In the genomic region with DNA sequence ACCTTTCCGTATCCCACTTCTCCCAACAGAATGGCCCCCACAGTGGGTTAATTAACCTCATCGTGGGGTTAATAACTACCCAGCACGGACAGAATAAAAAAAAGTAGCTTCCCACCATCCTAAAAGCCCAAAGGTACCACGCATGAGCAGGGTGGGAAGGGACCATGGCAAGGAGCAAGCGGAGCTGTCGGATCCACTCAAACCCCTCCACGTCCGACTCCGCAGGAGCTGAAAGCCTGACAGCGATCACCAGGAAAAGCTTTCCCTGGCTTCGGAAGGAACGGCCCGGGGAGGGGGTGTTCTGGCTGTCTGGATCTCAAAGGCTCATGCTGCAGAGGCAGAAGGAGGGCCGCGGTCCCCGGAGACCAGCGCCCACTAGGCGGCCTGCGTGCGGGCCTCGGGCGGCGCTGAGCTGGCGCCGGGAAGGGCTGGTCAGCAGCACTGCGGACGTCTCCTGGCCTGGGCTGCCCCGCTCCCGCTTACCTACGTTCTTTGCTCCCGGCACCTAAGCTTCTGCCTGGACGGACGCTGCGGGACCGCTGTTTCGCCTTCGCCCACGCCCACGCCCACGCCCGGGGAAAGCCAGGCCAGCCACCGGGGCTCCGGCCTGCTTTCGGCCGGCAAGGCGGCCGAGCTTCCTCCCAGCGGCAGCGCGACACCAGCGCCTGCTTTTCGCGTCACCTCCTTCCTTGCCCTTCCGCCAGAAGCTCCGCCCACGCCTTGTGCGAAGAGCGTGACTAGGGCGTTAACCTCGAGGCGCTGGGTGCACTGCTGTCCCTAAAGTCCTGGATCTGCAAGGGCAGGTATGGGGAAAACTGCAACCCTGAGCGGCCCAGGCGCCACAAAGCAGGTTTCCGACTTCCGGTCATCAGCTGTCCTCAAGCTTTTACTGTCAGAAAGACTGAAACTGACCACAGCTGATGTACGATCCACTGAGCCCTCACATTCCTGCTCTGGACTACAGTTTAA, we compare ENCODE assay signal across 8 mouse cellular contexts. TPM values are rescaled to one million over a fixed set of nuclear protein-coding genes. Genes with fewer than 3 reads are reported as not detected.
DNase-seq lines count a peak whose midpoint lies in the region; ATAC-seq and TF ChIP-seq lines count a peak whose summit lies in the region.

Gene Senp5, minus strand, starts transcription at position 779 of the 969 bp plus-strand sequence.

- H3K4me3 ChIP-seq in MEL (ENCODE audit: control insufficient read depth in 1 of 2, insufficient read depth in 1 of 2, low read depth in 2 of 2, low read length in 2 of 2): peak within 1 kb of the TSS; percentile 80 to 91
- H3K4me3 ChIP-seq in cerebellum, adult 2 months (replicated peaks; ENCODE audit: insufficient read depth, low read depth, low read length): peak within 1 kb of the TSS; percentile 75
- peak within 1 kb of the TSS; percentile 96 for H3K4me3 ChIP-seq in forebrain, postnatal 0 days (ENCODE audit: low read depth, low read length)
- H3K4me3 ChIP-seq in lung, embryonic 15.5 days: peak within 1 kb of the TSS; percentile 93

- H3K4me1 ChIP-seq in MEL (ENCODE audit: control insufficient read depth in 1 of 2, insufficient read depth in 2 of 2, low read length in 2 of 2): peaks cover 0 to 3% of the 10 kb centered on the region in 2 experiments; a peak in 1 of 4 replicates
- H3K4me1 ChIP-seq in cerebellum, adult 2 months (ENCODE audit: control insufficient read depth, insufficient read depth, low read length): no peaks in the 10 kb centered on the region; the same call in 1 of the 2 replicates
- H3K4me1 ChIP-seq in forebrain, postnatal 0 days (ENCODE audit: insufficient read depth): peaks cover 10% of the 10 kb centered on the region; the same call in 1 of the 2 replicates
- H3K4me1 ChIP-seq in lung, embryonic 15.5 days: peaks cover 17% of the 10 kb centered on the region

- peaks cover 38% of the 10 kb centered on the region for H3K79me2 ChIP-seq in MEL (ENCODE audit: control insufficient read depth, insufficient read depth, low read length, poor library complexity)

- TF ChIP-seq RAD21 in MEL (IDR thresholded peaks at IDR 0.05; ENCODE audit: low read depth, low read length): no peak

- peak; percentile 96 for DNase-seq in MEL (ENCODE audit: low read depth, low spot score)
- peak; percentile 93 to 94 for DNase-seq in cerebellum, adult 2 months
- peak; percentile 92 for DNase-seq in forebrain, postnatal 0 days
- DNase-seq in heart, postnatal 4 days: peak; percentile 91
- peak; percentile 83 to 84 for DNase-seq in layer of hippocampus, adult 8-10 months (ENCODE audit: low spot score in 2 of 2)
- peak; percentile 88 for DNase-seq in ovary, adult 18-20 months (ENCODE audit: low spot score)
- peak; percentile 90 for DNase-seq in thymus, postnatal 0 days (ENCODE audit: low spot score)

- no peaks in the 10 kb centered on the region for H3K27me3 ChIP-seq in MEL (ENCODE audit: control insufficient read depth in 1 of 2, insufficient read depth in 2 of 2, low read length in 2 of 2)
- no peaks in the 10 kb centered on the region for H3K27me3 ChIP-seq in cerebellum, adult 2 months (ENCODE audit: control insufficient read depth, insufficient read depth, low read length)
- no peaks in the 10 kb centered on the region for H3K27me3 ChIP-seq in forebrain, postnatal 0 days (ENCODE audit: insufficient read depth, low read length)
- H3K27me3 ChIP-seq in lung, embryonic 15.5 days: no peaks in the 10 kb centered on the region

- ATAC-seq in forebrain, postnatal 0 days: peak; percentile 98
- peak; percentile 94 for ATAC-seq in lung, embryonic 15.5 days (ENCODE audit: borderline replicate concordance, extremely low read depth, low FRiP score, low TSS enrichment)

- peak within 1 kb of the TSS; percentile 71 for H3K27ac ChIP-seq in MEL (ENCODE audit: control insufficient read depth, low read depth, low read length)
- peak within 1 kb of the TSS; percentile 11; the same call in 1 of the 2 replicates for H3K27ac ChIP-seq in cerebellum, adult 2 months (ENCODE audit: insufficient read depth, low read length)
- H3K27ac ChIP-seq in forebrain, postnatal 0 days (ENCODE audit: low read depth, low read length): peak within 1 kb of the TSS; percentile 79
- H3K27ac ChIP-seq in lung, embryonic 15.5 days: peak within 1 kb of the TSS; percentile 79

- TF ChIP-seq CTCF in MEL (IDR thresholded peaks at IDR 0.05 in 2 of 3, conservative IDR thresholded peaks at IDR 0.05 in 1 of 3; ENCODE audit: control insufficient read depth in 1 of 3, insufficient read depth in 1 of 3, low read depth in 2 of 3, low read length in 3 of 3, poor library complexity in 1 of 3, severe bottlenecking in 1 of 3): no peak
- TF ChIP-seq CTCF in cerebellum, adult 2 months (IDR thresholded peaks at IDR 0.05; ENCODE audit: borderline replicate concordance, insufficient read depth, low read depth, low read length): 0 out of 2 replicates have a peak, but pooled peaks have one; percentile 3
- peak; percentile 34 for TF ChIP-seq CTCF in forebrain, postnatal 0 days (IDR thresholded peaks at IDR 0.05; ENCODE audit: low read depth)

- TF ChIP-seq EP300 in MEL (IDR thresholded peaks at IDR 0.05; ENCODE audit: low read depth in 1 of 2, low read length in 2 of 2): peak in 1 of 2 experiments; percentile 44; a peak in 1 of 4 replicates

- TF ChIP-seq POLR2A in MEL (IDR thresholded peaks at IDR 0.05; ENCODE audit: control insufficient read depth in 1 of 2, insufficient read depth in 1 of 2, low read depth in 1 of 2, low read length in 2 of 2, poor library complexity in 1 of 2): peak; percentile 92 to 96
- peak; percentile 93 for TF ChIP-seq POLR2A in cerebellum, adult 2 months (IDR thresholded peaks at IDR 0.05; ENCODE audit: borderline replicate concordance, insufficient read depth, low read length)

- WGBS in cerebellum, adult 2 months: under 1% methylated on average over 66 of the region's 66 CpGs
- 2% methylated on average over 62 of the region's 66 CpGs for WGBS in forebrain, postnatal 0 days
- 2% methylated on average over 66 of the region's 66 CpGs for WGBS in lung, embryonic 15.5 days

- H3K4me2 ChIP-seq in forebrain, postnatal 0 days (ENCODE audit: low read depth): peak within 1 kb of the TSS; percentile 77
- peak within 1 kb of the TSS; percentile 89 for H3K4me2 ChIP-seq in lung, embryonic 15.5 days

- H3K9me3 ChIP-seq in MEL (replicated peaks; ENCODE audit: insufficient read depth, low read length): no peaks in the 10 kb centered on the region
- H3K9me3 ChIP-seq in forebrain, postnatal 0 days (ENCODE audit: low read length): no peaks in the 10 kb centered on the region
- H3K9me3 ChIP-seq in lung, embryonic 15.5 days: no peaks in the 10 kb centered on the region

- H3K36me3 ChIP-seq in MEL (ENCODE audit: control insufficient read depth in 1 of 2, insufficient read depth in 2 of 2, low read length in 2 of 2): peaks cover 0 to 4% of the 10 kb centered on the region in 2 experiments; a peak in 3 of 4 replicates
- H3K36me3 ChIP-seq in forebrain, postnatal 0 days (ENCODE audit: insufficient read depth): peaks cover 4% of the 10 kb centered on the region; the same call in 1 of the 2 replicates
- H3K36me3 ChIP-seq in lung, embryonic 15.5 days: peaks cover 3% of the 10 kb centered on the region; the same call in 1 of the 2 replicates

- peak within 1 kb of the TSS; percentile 89 for H3K9ac ChIP-seq in MEL (ENCODE audit: control insufficient read depth, low read depth, low read length, poor library complexity, severe bottlenecking)
- peak within 1 kb of the TSS; percentile 94 for H3K9ac ChIP-seq in forebrain, postnatal 0 days
- peak within 1 kb of the TSS; percentile 90 for H3K9ac ChIP-seq in lung, embryonic 15.5 days

TF ChIP-seq in MEL, 35 proteins besides CTCF, POLR2A, EP300 and RAD21 (continues in another document):
- TF ChIP-seq MAX (IDR thresholded peaks at IDR 0.05; ENCODE audit: low read length) (peak; percentile 96), NELFE (IDR thresholded peaks at IDR 0.05; ENCODE audit: low read depth, low read length) (peak; percentile 92), MYC (IDR thresholded peaks at IDR 0.05; ENCODE audit: low read depth, low read length) (peak; percentile 96), ZKSCAN1 (IDR thresholded peaks at IDR 0.05; ENCODE audit: low read depth, low read length) (no peak), MEF2A (IDR thresholded peaks at IDR 0.05; ENCODE audit: extremely low read depth, insufficient replicate concordance, low read depth, low read length, poor library complexity, severe bottlenecking) (0 out of 2 replicates have a peak, but pooled peaks have one; percentile 51), TBP (IDR thresholded peaks at IDR 0.05; ENCODE audit: low read depth, low read length) (0 out of 2 replicates have a peak, but pooled peaks have one; percentile 63), ETS1 (IDR thresholded peaks at IDR 0.05; ENCODE audit: low read depth, low read length) (peak; percentile 35), KAT2A (conservative IDR thresholded peaks at IDR 0.05; ENCODE audit: low read depth, low read length) (peak; percentile 72), ZNF384 (IDR thresholded peaks at IDR 0.05; ENCODE audit: low read depth, low read length) (peak; percentile 23; the same call in 1 of the 2 replicates), RCOR1 (IDR thresholded peaks at IDR 0.05; ENCODE audit: low read depth, low read length) (no peak), HCFC1 (IDR thresholded peaks at IDR 0.05; ENCODE audit: low read depth, low read length) (peak; percentile 95), MAFK (IDR thresholded peaks at IDR 0.05; ENCODE audit: borderline replicate concordance, low read depth, low read length) (no peak), CHD2 (IDR thresholded peaks at IDR 0.05; ENCODE audit: low read length) (no peak), NRF1 (IDR thresholded peaks at IDR 0.05; ENCODE audit: insufficient read depth, low read depth, low read length, poor library complexity, severe bottlenecking) (no peak), ZMIZ1 (IDR thresholded peaks at IDR 0.05; ENCODE audit: low read depth, low read length) (peak; percentile 91), MAZ (IDR thresholded peaks at IDR 0.05; ENCODE audit: low read depth, low read length) (peak; percentile 70; the same call in 1 of the 2 replicates), TAL1 (IDR thresholded peaks at IDR 0.05; ENCODE audit: low read length) (no peak), ZC3H11A (IDR thresholded peaks at IDR 0.05; ENCODE audit: low read depth, low read length) (no peak)

RNA-seq across cellular contexts. Expression of gene Senp5, which starts in this region (rescaled TPM):
- total RNA-seq in MEL (2012; rRNA removed): 9.2 and 10.3 TPM in 2 replicates
- polyA plus RNA-seq in MEL (2012; ENCODE audit: insufficient read depth in 1 of 2, insufficient read length in 2 of 2, low read depth in 1 of 2, low replicate concordance in 2 of 2, missing spikeins in 1 of 2): 10 to 100 TPM in 1 of 2 experiments, not detected in 1; 12.5 TPM
- polyA plus RNA-seq in cerebellum, adult 2 months (2012; rRNA removed): 23.5 and 25.0 TPM in 2 replicates
- total RNA-seq in forebrain, postnatal 0 days (2014; rRNA removed): 27.2 and 29.5 TPM in 2 replicates
- 6.9 and 11.0 TPM in 2 replicates for polyA plus RNA-seq in forebrain, postnatal 0 days (2015; fragmentation: Nextera tagmentation; extraction: Ambion mirVana)
- 10 to 100 TPM; 22.4 to 23.2 TPM for total RNA-seq in heart, postnatal 4 days (2021)
- 10 to 100 TPM; 41.5 to 46.4 (median 44.5) TPM for total RNA-seq in layer of hippocampus, adult 8-10 months (2022)
- polyA plus RNA-seq in lung, embryonic 15.5 days (2015; fragmentation: Nextera tagmentation; extraction: Ambion mirVana): 12.2 and 13.5 TPM in 2 replicates
- 9.3 and 12.4 TPM in 2 replicates for polyA plus RNA-seq in thymus, postnatal 0 days (2015; fragmentation: Nextera tagmentation; extraction: Ambion mirVana)

Comparison
In these comparisons a context has a peak if more than half of its experiments do, and no peak if none do; other contexts are left out.
1. Peak in every context shown above with its lines: DNase-seq, ATAC-seq, H3K4me3 ChIP-seq and H3K27ac ChIP-seq.
2. H3K27ac ChIP-seq: peak in every context shown above with its lines; median percentile 79 in forebrain, postnatal 0 days; 79 in lung, embryonic 15.5 days; 71 in MEL; 11 in cerebellum, adult 2 months.
3. CTCF ChIP-seq: peak in cerebellum, adult 2 months (single experiment) and forebrain, postnatal 0 days (single experiment); none in MEL (0 of 3).